13 mouse cellular contexts compared by ENCODE assay signal in the genomic region with DNA sequence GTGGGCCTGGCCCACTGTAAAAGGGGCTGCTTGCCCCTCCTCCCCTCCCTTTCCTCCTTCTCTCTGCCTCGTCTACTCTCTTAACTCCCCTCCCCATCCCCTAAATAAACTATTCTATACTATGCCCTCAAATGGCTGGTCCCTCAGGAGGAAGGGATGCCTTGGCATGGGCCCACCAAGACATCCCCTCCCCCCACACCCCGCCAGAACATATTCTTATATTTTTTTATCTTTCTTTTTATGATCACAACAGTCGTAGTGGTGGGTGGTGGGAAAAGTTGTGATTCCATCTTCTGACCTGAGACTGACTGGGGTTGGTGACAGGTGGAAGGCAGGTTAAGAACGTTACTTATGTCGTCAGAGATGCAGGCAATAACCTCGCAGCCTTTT. TPM values are rescaled to one million over a fixed set of nuclear protein-coding genes. Genes with fewer than 3 reads are reported as not detected.
DNase-seq lines count a peak whose midpoint lies in the region; ATAC-seq lines count a peak whose summit lies in the region.
"Had no signal": no experiment of that assay in that cellular context is flagged by ENCODE, and none has a peak within 500 bp of the region (broad histone marks: within the 10 kb centered on the region; RNA-seq: fewer than 3 reads in every experiment).

No protein-coding gene starts in this region.

- 0 out of 2 replicates have a peak, but pooled peaks have one; percentile 11 for ATAC-seq in embryonic facial prominence, embryonic 14.5 days (ENCODE audit: low read depth)
- peak; percentile 19; the same call in 1 of the 2 replicates for ATAC-seq in hindbrain, embryonic 15.5 days (ENCODE audit: low FRiP score, low read depth)
- no peak for ATAC-seq in hindbrain, embryonic 14.5 days (ENCODE audit: low FRiP score)
- ATAC-seq in midbrain, embryonic 11.5 days (ENCODE audit: low FRiP score) = peak; percentile 30; the same call in 1 of the 2 replicates
- ATAC-seq in midbrain, embryonic 14.5 days (ENCODE audit: low FRiP score, low TSS enrichment) = no peak
- ATAC-seq: midbrain, embryonic 16.5 days had no signal

- no peaks in the 10 kb centered on the region for H3K27me3 ChIP-seq in embryonic facial prominence, embryonic 14.5 days (replicated peaks; ENCODE audit: control insufficient read depth, insufficient read depth, low read length)
- H3K27me3 ChIP-seq in embryonic facial prominence, embryonic 10.5 days (replicated peaks; ENCODE audit: low read depth, poor library complexity, severe bottlenecking) = no peaks in the 10 kb centered on the region
- H3K27me3 ChIP-seq in hindbrain, embryonic 15.5 days = no peaks in the 10 kb centered on the region
- no peaks in the 10 kb centered on the region for H3K27me3 ChIP-seq in hindbrain, embryonic 14.5 days (ENCODE audit: control insufficient read depth, insufficient read depth, low read length)
- no peaks in the 10 kb centered on the region for H3K27me3 ChIP-seq in midbrain, embryonic 11.5 days (ENCODE audit: control insufficient read depth, insufficient read depth, low read length)
- H3K27me3 ChIP-seq in midbrain, embryonic 14.5 days (ENCODE audit: control insufficient read depth, insufficient read depth, low read length) = no peaks in the 10 kb centered on the region
- H3K27me3 ChIP-seq: heart, embryonic 15.5 days had no signal

- no peak overlapping the region for H3K27ac ChIP-seq in embryonic facial prominence, embryonic 14.5 days (replicated peaks; ENCODE audit: low read depth, low read length)
- H3K27ac ChIP-seq in embryonic facial prominence, embryonic 10.5 days (replicated peaks) = no peak overlapping the region
- no peak overlapping the region for H3K27ac ChIP-seq in hindbrain, embryonic 15.5 days (replicated peaks)
- H3K27ac ChIP-seq in hindbrain, embryonic 14.5 days = no peak overlapping the region
- no peak overlapping the region for H3K27ac ChIP-seq in midbrain, embryonic 11.5 days (ENCODE audit: low read depth, low read length)
- H3K27ac ChIP-seq in midbrain, embryonic 14.5 days (replicated peaks; ENCODE audit: low read depth, low read length) = no peak overlapping the region
- H3K27ac ChIP-seq: heart, embryonic 15.5 days; limb, embryonic 10.5 days had no signal

- 70% methylated on average over 6 of the region's 6 CpGs for WGBS in embryonic facial prominence, embryonic 14.5 days
- 70% methylated on average over 6 of the region's 6 CpGs for WGBS in embryonic facial prominence, embryonic 10.5 days
- WGBS in hindbrain, embryonic 15.5 days = 61% methylated on average over 6 of the region's 6 CpGs
- WGBS in hindbrain, embryonic 14.5 days = 52% methylated on average over 6 of the region's 6 CpGs
- WGBS in midbrain, embryonic 11.5 days = 73% methylated on average over 6 of the region's 6 CpGs
- 76% methylated on average over 6 of the region's 6 CpGs for WGBS in midbrain, embryonic 14.5 days

- H3K36me3 ChIP-seq in embryonic facial prominence, embryonic 14.5 days (ENCODE audit: control insufficient read depth, insufficient read depth, low read length) = no peaks in the 10 kb centered on the region
- H3K36me3 ChIP-seq in embryonic facial prominence, embryonic 10.5 days (replicated peaks) = no peaks in the 10 kb centered on the region
- H3K36me3 ChIP-seq in hindbrain, embryonic 15.5 days = no peaks in the 10 kb centered on the region
- H3K36me3 ChIP-seq in hindbrain, embryonic 14.5 days (replicated peaks; ENCODE audit: control insufficient read depth, insufficient read depth) = no peaks in the 10 kb centered on the region
- H3K36me3 ChIP-seq in midbrain, embryonic 11.5 days (ENCODE audit: control insufficient read depth, insufficient read depth, low read length) = no peaks in the 10 kb centered on the region
- H3K36me3 ChIP-seq in midbrain, embryonic 14.5 days (ENCODE audit: control insufficient read depth, insufficient read depth, low read length) = no peaks in the 10 kb centered on the region
- H3K36me3 ChIP-seq: heart, embryonic 15.5 days; limb, embryonic 10.5 days had no signal

- H3K4me3 ChIP-seq in embryonic facial prominence, embryonic 14.5 days (ENCODE audit: low read depth, low read length) = no peak overlapping the region
- H3K4me3 ChIP-seq in embryonic facial prominence, embryonic 10.5 days = no peak overlapping the region
- no peak overlapping the region for H3K4me3 ChIP-seq in hindbrain, embryonic 15.5 days
- no peak overlapping the region for H3K4me3 ChIP-seq in hindbrain, embryonic 14.5 days (replicated peaks; ENCODE audit: low read length)
- H3K4me3 ChIP-seq in midbrain, embryonic 11.5 days (ENCODE audit: low read depth, low read length) = no peak overlapping the region
- no peak overlapping the region for H3K4me3 ChIP-seq in midbrain, embryonic 14.5 days (replicated peaks; ENCODE audit: low read depth, low read length)
- H3K4me3 ChIP-seq: heart, embryonic 15.5 days; limb, embryonic 10.5 days had no signal

- H3K9me3 ChIP-seq in embryonic facial prominence, embryonic 14.5 days (ENCODE audit: control insufficient read depth, low read length) = no peaks in the 10 kb centered on the region
- no peaks in the 10 kb centered on the region for H3K9me3 ChIP-seq in embryonic facial prominence, embryonic 10.5 days
- H3K9me3 ChIP-seq in hindbrain, embryonic 15.5 days = no peaks in the 10 kb centered on the region
- H3K9me3 ChIP-seq in hindbrain, embryonic 14.5 days (ENCODE audit: control insufficient read depth, low read length) = no peaks in the 10 kb centered on the region
- H3K9me3 ChIP-seq in midbrain, embryonic 11.5 days (ENCODE audit: control insufficient read depth, low read length) = no peaks in the 10 kb centered on the region
- no peaks in the 10 kb centered on the region for H3K9me3 ChIP-seq in midbrain, embryonic 14.5 days (ENCODE audit: control insufficient read depth, low read length)
- H3K9me3 ChIP-seq: heart, embryonic 15.5 days; limb, embryonic 10.5 days had no signal

- no peak for DNase-seq in embryonic facial prominence, embryonic 14.5 days (ENCODE audit: low spot score)
- DNase-seq in embryonic facial prominence, embryonic 10.5 days (ENCODE audit: low spot score) = no peak
- DNase-seq in hindbrain, embryonic 14.5 days (ENCODE audit: low spot score) = no peak
- no peak for DNase-seq in midbrain, embryonic 11.5 days (ENCODE audit: low spot score, missing footprints)
- no peak for DNase-seq in midbrain, embryonic 14.5 days
- no peak for DNase-seq in frontal cortex, postnatal 14 days (ENCODE audit: low spot score in 2 of 2)
- DNase-seq in cerebellum, postnatal 14 days = no peak
- DNase-seq: kidney, postnatal 36 days had no signal

- no peak overlapping the region for H3K4me2 ChIP-seq in embryonic facial prominence, embryonic 14.5 days (ENCODE audit: low read depth, low read length)
- no peak overlapping the region for H3K4me2 ChIP-seq in hindbrain, embryonic 15.5 days
- no peak overlapping the region for H3K4me2 ChIP-seq in hindbrain, embryonic 14.5 days (replicated peaks)
- no peak overlapping the region for H3K4me2 ChIP-seq in midbrain, embryonic 11.5 days
- H3K4me2 ChIP-seq in midbrain, embryonic 14.5 days (ENCODE audit: low read length) = no peak overlapping the region
- H3K4me2 ChIP-seq: heart, embryonic 15.5 days; lung, embryonic 14.5 days had no signal

- H3K4me1 ChIP-seq in embryonic facial prominence, embryonic 14.5 days (ENCODE audit: control insufficient read depth, insufficient read depth, low read length) = peaks cover 12% of the 10 kb centered on the region
- H3K4me1 ChIP-seq in embryonic facial prominence, embryonic 10.5 days = peaks cover 35% of the 10 kb centered on the region
- H3K4me1 ChIP-seq in hindbrain, embryonic 15.5 days (replicated peaks) = peaks cover 6% of the 10 kb centered on the region; the same call in 1 of the 2 replicates
- no peaks in the 10 kb centered on the region for H3K4me1 ChIP-seq in hindbrain, embryonic 14.5 days (replicated peaks; ENCODE audit: control insufficient read depth, insufficient read depth, low read length)
- no peaks in the 10 kb centered on the region for H3K4me1 ChIP-seq in midbrain, embryonic 11.5 days (ENCODE audit: control insufficient read depth, insufficient read depth, low read length)
- H3K4me1 ChIP-seq in midbrain, embryonic 14.5 days (ENCODE audit: control insufficient read depth, insufficient read depth, low read length) = 0 out of 2 replicates have a peak, but pooled peaks cover 5% of the 10 kb centered on the region

- H3K9ac ChIP-seq in embryonic facial prominence, embryonic 14.5 days (ENCODE audit: low read depth, low read length) = no peak overlapping the region
- no peak overlapping the region for H3K9ac ChIP-seq in hindbrain, embryonic 15.5 days
- no peak overlapping the region for H3K9ac ChIP-seq in hindbrain, embryonic 14.5 days
- no peak overlapping the region for H3K9ac ChIP-seq in midbrain, embryonic 11.5 days (ENCODE audit: low read length)
- no peak overlapping the region for H3K9ac ChIP-seq in midbrain, embryonic 14.5 days (replicated peaks; ENCODE audit: low read length)
- H3K9ac ChIP-seq: heart, embryonic 15.5 days; lung, embryonic 14.5 days had no signal

RNA-seq across cellular contexts. Expression of a gene that starts 22.1 kb away (rescaled TPM):
- polyA plus RNA-seq in embryonic facial prominence, embryonic 14.5 days (2014; fragmentation: Nextera tagmentation; extraction: Ambion mirVana) = 8.2 and 11.1 TPM in 2 replicates
- 9.8 and 11.1 TPM in 2 replicates for polyA plus RNA-seq in embryonic facial prominence, embryonic 10.5 days (2016; fragmentation: Nextera tagmentation; extraction: Ambion mirVana)
- polyA plus RNA-seq in hindbrain, embryonic 15.5 days (2015; fragmentation: Nextera tagmentation; extraction: Ambion mirVana) = 13.2 and 13.8 TPM in 2 replicates
- 19.0 and 23.5 TPM in 2 replicates for polyA plus RNA-seq in hindbrain, embryonic 14.5 days (2014; fragmentation: Nextera tagmentation; extraction: Ambion mirVana)
- polyA plus RNA-seq in midbrain, embryonic 11.5 days (2014; fragmentation: Nextera tagmentation; extraction: Ambion mirVana) = 13.6 and 15.8 TPM in 2 replicates
- 24.5 and 26.1 TPM in 2 replicates for polyA plus RNA-seq in midbrain, embryonic 14.5 days (2014; fragmentation: Nextera tagmentation; extraction: Ambion mirVana)

Comparison
In these comparisons a context has a peak if more than half of its experiments do, and no peak if none do; other contexts are left out.
1. ATAC-seq: peak in embryonic facial prominence, embryonic 14.5 days (single experiment), hindbrain, embryonic 15.5 days (single experiment) and midbrain, embryonic 11.5 days (single experiment); none in hindbrain, embryonic 14.5 days (single experiment) and midbrain, embryonic 14.5 days (single experiment).